In the genomic region with DNA sequence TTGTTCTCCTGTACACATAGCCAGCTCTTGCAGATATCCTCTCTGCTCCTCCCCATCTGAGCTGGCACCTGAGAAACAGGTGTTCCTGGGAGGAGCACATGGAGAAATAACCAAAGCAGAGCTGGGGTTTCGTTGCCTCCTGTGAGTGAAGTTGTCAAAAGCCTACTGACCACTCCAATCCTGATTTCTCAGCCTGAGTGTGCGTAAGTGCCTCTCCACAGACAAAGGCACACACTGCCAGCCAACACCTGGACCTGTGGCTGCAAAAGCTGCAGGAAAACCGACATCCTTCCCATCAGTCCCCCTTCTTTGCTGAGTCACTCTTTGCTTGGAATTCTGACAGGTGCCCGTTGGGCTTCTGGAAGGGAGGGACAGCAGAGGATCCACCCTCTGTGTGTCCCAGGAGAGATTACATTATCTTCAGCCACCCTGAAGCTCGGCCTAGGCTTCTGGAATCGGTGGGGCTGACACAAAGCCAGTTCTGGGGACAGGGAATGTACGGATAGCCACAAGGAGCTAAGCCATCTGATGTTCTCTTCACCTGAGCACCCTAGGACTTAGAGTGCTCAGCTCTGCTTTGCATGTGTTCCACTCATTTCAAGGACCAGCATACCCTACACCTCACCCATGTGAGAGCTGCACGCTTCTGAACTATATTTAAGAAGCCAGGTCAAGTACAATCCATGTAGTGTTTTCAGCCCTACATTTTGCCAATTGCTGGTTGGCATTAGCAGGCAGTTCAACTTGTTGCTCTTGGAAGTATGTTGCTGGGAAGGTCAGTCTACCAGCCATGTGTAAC, we compare ENCODE assay signal across 13 mouse cellular contexts. TPM values are rescaled to one million over a fixed set of nuclear protein-coding genes. Genes with fewer than 3 reads are reported as not detected.
DNase-seq lines count a peak whose midpoint lies in the region; ATAC-seq and TF ChIP-seq lines count a peak whose summit lies in the region.
"Had no signal": no experiment of that assay in that cellular context is flagged by ENCODE, and none has a peak within 500 bp of the region (broad histone marks: within the 10 kb centered on the region; RNA-seq: fewer than 3 reads in every experiment).

No protein-coding gene starts in this region.

- peaks cover 59% of the 10 kb centered on the region for H3K36me3 ChIP-seq in liver, embryonic 12.5 days
- H3K36me3 ChIP-seq: embryonic facial prominence, embryonic 15.5 days; limb, embryonic 10.5 days; midbrain, embryonic 13.5 days had no signal

- H3K4me1 ChIP-seq in lung, adult 2 months (ENCODE audit: control insufficient read depth, insufficient read depth, low read length), result no peaks in the 10 kb centered on the region; the same call in 1 of the 2 replicates
- peaks cover 89% of the 10 kb centered on the region for H3K4me1 ChIP-seq in liver, embryonic 12.5 days
- H3K4me1 ChIP-seq: embryonic facial prominence, embryonic 15.5 days; limb, embryonic 10.5 days; midbrain, embryonic 13.5 days had no signal

- TF ChIP-seq CTCF in lung, adult 2 months (IDR thresholded peaks at IDR 0.05; ENCODE audit: insufficient read depth, low read length), result no peak

- WGBS in lung, adult 2 months, result 54% methylated on average over 8 of the region's 8 CpGs
- 37% methylated on average over 8 of the region's 8 CpGs for WGBS in liver, embryonic 12.5 days (ENCODE audit: insufficient replicate concordance)

- H3K27me3 ChIP-seq in liver, embryonic 12.5 days (replicated peaks), result no peaks in the 10 kb centered on the region
- H3K27me3 ChIP-seq: embryonic facial prominence, embryonic 15.5 days; midbrain, embryonic 13.5 days had no signal

- H3K4me2 ChIP-seq in liver, embryonic 12.5 days, result peak overlapping the region; percentile 48
- H3K4me2 ChIP-seq: embryonic facial prominence, embryonic 15.5 days; midbrain, embryonic 13.5 days had no signal

- peak overlapping the region; percentile 68 for H3K9ac ChIP-seq in liver, embryonic 12.5 days
- H3K9ac ChIP-seq: embryonic facial prominence, embryonic 15.5 days; midbrain, embryonic 13.5 days had no signal

- ATAC-seq in liver, embryonic 12.5 days, result peak; percentile 82
- ATAC-seq: midbrain, embryonic 13.5 days had no signal

- TF ChIP-seq POLR2A in lung, adult 2 months (IDR thresholded peaks at IDR 0.05; ENCODE audit: borderline replicate concordance, extremely low read depth, low read depth, low read length), result no peak

- peak overlapping the region; percentile 95 for H3K27ac ChIP-seq in liver, embryonic 12.5 days
- H3K27ac ChIP-seq: embryonic facial prominence, embryonic 15.5 days; limb, embryonic 10.5 days; midbrain, embryonic 13.5 days had no signal

- H3K4me3 ChIP-seq in lung, adult 2 months (replicated peaks; ENCODE audit: extremely low read depth, low read depth, low read length), result no peak overlapping the region
- peak overlapping the region; percentile 7; the same call in 1 of the 2 replicates for H3K4me3 ChIP-seq in liver, embryonic 12.5 days
- H3K4me3 ChIP-seq: embryonic facial prominence, embryonic 15.5 days; limb, embryonic 10.5 days; midbrain, embryonic 13.5 days had no signal

- H3K9me3 ChIP-seq in liver, embryonic 12.5 days (replicated peaks), result no peaks in the 10 kb centered on the region
- H3K9me3 ChIP-seq: embryonic facial prominence, embryonic 15.5 days; limb, embryonic 10.5 days; midbrain, embryonic 13.5 days had no signal

- peak; percentile 9 for DNase-seq in lung, adult 2 months
- no peak for DNase-seq in lung, postnatal 4 days
- DNase-seq in c-Kit-positive CD71-positive TER-119-negative erythroid progenitor cells, embryonic 14.5 days (ENCODE audit: low read depth), result peak; percentile 70
- DNase-seq in spleen, postnatal 10 days (ENCODE audit: low spot score in 2 of 2), result peak; percentile 58 to 59
- DNase-seq in testis, postnatal 14 days (ENCODE audit: low spot score), result no peak
- no peak for DNase-seq in adrenal gland, adult (ENCODE audit: inconsistent age in 2 of 2, low spot score in 1 of 2)
- no peak for DNase-seq in embryo, embryonic 10.5 days (ENCODE audit: low spot score)
- DNase-seq: cerebellum, postnatal 14 days; kidney, adult 9 months had no signal

RNA-seq across cellular contexts. Expression of a gene that starts 48.4 kb away (rescaled TPM):
- 28.0 and 39.9 TPM in 2 replicates for polyA plus RNA-seq in lung, adult 2 months (2012; rRNA removed)
- 59.1 and 61.0 TPM in 2 replicates for polyA plus RNA-seq in liver, embryonic 12.5 days (2016; fragmentation: Nextera tagmentation; extraction: Ambion mirVana)

Comparison
In these comparisons a context has a peak if more than half of its experiments do, and no peak if none do; other contexts are left out.
1. DNase-seq: peak in lung, adult 2 months (single experiment), c-Kit-positive CD71-positive TER-119-negative erythroid progenitor cells, embryonic 14.5 days (single experiment) and spleen, postnatal 10 days (2 of 2); none in lung, postnatal 4 days (0 of 2), testis, postnatal 14 days (single experiment), adrenal gland, adult (0 of 2) and embryo, embryonic 10.5 days (single experiment).